Mouse (Mus musculus) T-helper 17 cell (primary cell): ENCODE measurements around the gene 4930447C04Rik.

ENCODE experiments used
- in situ Hi-C, 2 experiments: fragments of 300-600 bp; cut with MboI, MseI; formaldehyde crosslinking; loops; 1 replicate in 1 of 2; 2 replicates in 1 of 2; pipeline ENCODE4 v1.15.1; 2025; ENCODE audit warnings: high pct_unique_total_duplicates in 2 of 2

4930447C04Rik gene

DNA sequence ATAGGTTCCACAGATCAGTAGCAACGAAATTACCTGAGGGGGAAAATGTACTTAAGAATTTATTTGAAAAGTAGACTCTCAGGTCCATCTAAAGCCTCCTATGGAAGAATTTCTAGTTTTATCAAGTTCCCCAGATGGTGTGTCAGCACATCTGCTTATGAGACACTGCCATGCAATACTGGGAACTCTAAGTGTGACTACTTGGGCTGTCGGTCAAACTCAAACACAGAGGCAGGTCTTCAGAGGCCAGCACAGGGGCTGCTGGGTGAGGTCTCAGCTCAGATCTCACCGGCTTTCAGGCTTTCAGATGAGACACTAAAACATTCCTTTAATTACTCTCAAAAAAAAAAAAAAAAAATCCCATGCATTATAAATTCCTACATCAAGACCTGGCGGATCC is 97.0 kb downstream of the 4930447C04Rik start:
- in situ Hi-C loops: loop anchor here (5.0 to 10.0 kb wide), 2 partner anchors 134 to 671 kb away; no protein-coding TSS in a partner anchor

DNA sequence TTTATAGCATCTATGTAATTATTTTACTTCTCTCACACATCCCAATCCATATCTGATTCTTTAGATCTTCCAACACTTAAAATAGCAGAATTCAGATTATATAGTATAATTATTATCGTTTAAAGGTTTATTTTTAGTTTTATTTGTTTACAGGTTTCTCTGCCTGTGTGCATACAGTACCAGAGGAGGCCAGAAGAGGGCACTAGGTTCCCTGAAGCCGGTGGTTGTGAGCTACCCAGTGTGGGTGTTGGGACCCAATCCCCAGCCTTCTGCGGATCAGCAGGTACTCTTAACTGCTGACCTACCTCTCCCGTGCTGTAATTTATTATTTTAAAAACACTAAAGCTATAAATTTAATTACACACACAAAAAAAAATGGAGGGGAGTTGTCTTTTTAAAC is 97.4 kb downstream of the 4930447C04Rik start:
- in situ Hi-C loops: loop anchor here (5.0 to 10.0 kb wide), 2 partner anchors 134 to 672 kb away; no protein-coding TSS in a partner anchor

DNA sequence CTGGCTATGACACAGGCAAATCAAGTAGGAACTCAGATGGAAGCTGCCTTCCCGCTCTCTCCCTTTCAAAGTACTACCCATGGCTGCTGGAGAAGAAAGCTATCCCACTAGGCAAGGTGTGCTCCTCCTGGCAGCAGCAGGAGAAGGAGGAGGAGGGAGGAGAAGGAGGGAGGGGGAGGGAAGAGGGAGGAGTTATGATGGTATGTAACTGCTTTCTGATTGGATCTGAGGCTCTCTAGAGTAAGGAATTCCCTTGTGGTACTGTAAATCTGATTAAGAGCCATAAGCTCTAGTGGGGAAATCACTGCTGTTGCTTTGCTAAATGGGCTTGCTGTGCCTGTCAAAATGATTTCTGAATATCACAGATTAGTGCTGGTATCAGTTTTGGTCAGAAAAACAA is 99.1 kb downstream of the 4930447C04Rik start:
- in situ Hi-C loops: loop anchor here (5.0 to 10.0 kb wide), 2 partner anchors 136 to 673 kb away; no protein-coding TSS in a partner anchor

DNA sequence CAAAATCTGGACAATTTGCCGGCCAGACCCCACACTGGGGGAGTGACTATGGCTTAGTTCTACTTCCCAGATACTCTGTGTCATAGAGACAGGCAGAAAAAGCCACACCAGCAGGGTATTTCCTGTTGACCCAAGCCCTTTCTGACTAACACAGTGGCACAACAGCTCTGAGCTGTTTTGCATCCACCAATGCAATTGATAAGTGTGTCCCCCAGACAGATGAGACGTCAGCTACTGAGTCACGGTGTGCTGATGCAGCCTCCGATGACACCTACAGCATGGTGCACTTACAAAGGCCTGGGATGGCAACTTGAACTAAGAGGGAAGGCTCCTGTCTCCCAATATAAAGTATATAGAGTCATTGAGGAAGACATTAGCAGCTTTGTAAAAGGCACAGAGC is 103.3 kb downstream of the 4930447C04Rik start:
- in situ Hi-C loops: loop anchor here in 1 of 2 experiments (5.0 kb wide), 1 partner anchor 140 kb away; no protein-coding TSS in a partner anchor

DNA sequence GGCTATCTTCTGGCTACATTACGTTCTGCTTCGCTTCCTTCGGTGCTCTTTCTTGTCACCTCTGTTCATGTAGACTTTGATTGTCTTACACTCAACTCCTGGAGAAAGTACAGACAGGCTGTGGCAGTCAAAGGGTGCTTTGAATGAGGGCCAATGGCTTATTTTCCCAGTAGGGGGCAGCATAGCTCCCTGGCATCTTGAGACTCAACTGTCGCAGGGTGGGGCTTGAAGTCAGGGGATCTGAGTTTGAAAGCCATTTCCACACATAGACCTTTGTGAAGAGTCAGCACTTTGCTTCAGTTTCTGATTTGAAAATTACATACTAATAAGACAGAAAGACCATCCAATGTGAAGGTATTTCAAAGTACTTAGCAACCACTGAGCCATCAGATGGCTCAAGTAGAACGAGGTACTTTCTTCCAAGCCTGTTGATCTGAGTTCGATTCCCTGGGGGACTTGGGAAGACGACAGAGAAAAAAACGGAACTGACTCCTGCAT is 105.0 kb downstream of the 4930447C04Rik start:
- in situ Hi-C loops: loop anchor here in 1 of 2 experiments (5.0 kb wide), 1 partner anchor 142 kb away; no protein-coding TSS in a partner anchor

DNA sequence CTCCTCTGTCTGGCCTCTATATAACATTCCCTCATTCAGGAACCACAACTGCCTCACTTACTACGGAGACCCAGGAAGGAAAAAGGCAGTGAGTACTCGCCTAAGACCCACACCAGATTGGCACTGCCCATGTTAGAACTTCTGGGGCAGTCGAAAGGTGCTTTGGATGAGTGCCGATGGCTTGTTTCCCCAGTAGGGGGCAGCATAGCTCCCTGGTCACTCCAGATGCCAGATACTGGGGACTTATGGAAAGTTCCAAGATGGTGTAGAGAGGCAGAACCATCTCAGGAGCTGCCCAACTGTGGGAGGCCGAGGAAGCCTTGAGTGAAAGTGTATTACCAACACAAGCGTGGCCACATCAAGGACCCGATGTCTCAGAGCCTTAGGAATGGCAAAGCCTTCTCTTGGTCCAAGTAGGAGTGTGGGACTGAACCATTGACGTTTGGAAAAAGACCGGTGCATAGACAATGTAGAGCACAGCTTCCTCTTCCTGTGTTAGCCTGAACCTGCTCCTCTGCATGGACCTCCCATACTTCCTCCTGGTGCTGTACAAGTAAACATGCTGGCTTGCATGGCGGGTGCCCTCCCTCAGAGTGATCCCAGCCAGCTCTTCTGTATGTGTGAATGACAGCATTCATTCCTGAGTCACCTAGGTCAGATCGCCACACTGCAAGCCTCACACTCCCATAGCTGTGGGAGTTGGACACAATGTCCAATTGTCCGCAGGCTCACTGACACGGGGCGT is 105.6 kb downstream of the 4930447C04Rik start:
- in situ Hi-C loops: loop anchor here in 1 of 2 experiments (5.0 kb wide), 1 partner anchor 142 kb away; no protein-coding TSS in a partner anchor

GRCm38 (mm10) chr12:72831711-72832432 is 108.7 kb downstream of the 4930447C04Rik start:
- in situ Hi-C loops: no loop called here
